Mouse (Mus musculus) embryo, embryonic 11.5 days (tissue): ENCODE results near the gene Adgrg3.

Experiments
- DNase-seq: peaks from one replicate; pipeline ENCODE4 v3.0.0-alpha.2; 2012; ENCODE audit warnings: low read depth, low spot score

Gene Adgrg3

GRCm38 (mm10) chr8:95024387-95024786, 6.9 kb downstream of the Adgrg3 start:
- no peak for DNase-seq

- DNase-seq = no peak
Observed at GRCm38 (mm10) chr8:95025421-95025820, 7.9 kb downstream of the Adgrg3 start.

- DNase-seq = peak; percentile 41
Observed at GRCm38 (mm10) chr8:95028391-95028790, 10.9 kb downstream of the Adgrg3 start.

GRCm38 (mm10) chr8:95037106-95037925, 19.8 kb downstream of the Adgrg3 start:
- DNase-seq = no peak

- DNase-seq = no peak
Observed at GRCm38 (mm10) chr8:95041883-95042784, 24.6 kb downstream of the Adgrg3 start.

GRCm38 (mm10) chr8:95044811-95045210, 27.3 kb downstream of the Adgrg3 start:
- no peak for DNase-seq

GRCm38 (mm10) chr8:95046982-95047381, 29.5 kb downstream of the Adgrg3 start:
- no peak for DNase-seq

GRCm38 (mm10) chr8:95047884-95048680, 30.6 kb downstream of the Adgrg3 start:
- DNase-seq = no peak

GRCm38 (mm10) chr8:95049636-95050035, 32.1 kb downstream of the Adgrg3 start:
- DNase-seq = no peak

- DNase-seq = no peak
Observed at GRCm38 (mm10) chr8:95054438-95054837, 36.9 kb downstream of the Adgrg3 start.

- peak; percentile 9 for DNase-seq
Observed at GRCm38 (mm10) chr8:95054927-95055510, 37.5 kb downstream of the Adgrg3 start, which contains the start of gene Drc7. Drc7 (plus strand) TSS chr8:95055103.

- DNase-seq = no peak
Observed at GRCm38 (mm10) chr8:95056414-95056813, 38.9 kb downstream of the Adgrg3 start.

- DNase-seq = no peak
Observed at GRCm38 (mm10) chr8:95058661-95059060, 41.2 kb downstream of the Adgrg3 start.

GRCm38 (mm10) chr8:95059812-95060533, 42.5 kb downstream of the Adgrg3 start:
- no peak for DNase-seq

- DNase-seq = no peak
Observed at GRCm38 (mm10) chr8:95064531-95064930, 47.0 kb downstream of the Adgrg3 start.

GRCm38 (mm10) chr8:95067582-95067981, 50.1 kb downstream of the Adgrg3 start:
- DNase-seq = peak; percentile 41

- no peak for DNase-seq
Observed at GRCm38 (mm10) chr8:95075504-95075903, 58.0 kb downstream of the Adgrg3 start.

GRCm38 (mm10) chr8:95076151-95076550, 58.7 kb downstream of the Adgrg3 start:
- no peak for DNase-seq

GRCm38 (mm10) chr8:95078055-95078454, 60.6 kb downstream of the Adgrg3 start:
- DNase-seq = no peak

GRCm38 (mm10) chr8:95079305-95079704, 61.8 kb downstream of the Adgrg3 start:
- DNase-seq = no peak
